Comparison of ENCODE assay signal across 9 mouse cellular contexts in the genomic region with DNA sequence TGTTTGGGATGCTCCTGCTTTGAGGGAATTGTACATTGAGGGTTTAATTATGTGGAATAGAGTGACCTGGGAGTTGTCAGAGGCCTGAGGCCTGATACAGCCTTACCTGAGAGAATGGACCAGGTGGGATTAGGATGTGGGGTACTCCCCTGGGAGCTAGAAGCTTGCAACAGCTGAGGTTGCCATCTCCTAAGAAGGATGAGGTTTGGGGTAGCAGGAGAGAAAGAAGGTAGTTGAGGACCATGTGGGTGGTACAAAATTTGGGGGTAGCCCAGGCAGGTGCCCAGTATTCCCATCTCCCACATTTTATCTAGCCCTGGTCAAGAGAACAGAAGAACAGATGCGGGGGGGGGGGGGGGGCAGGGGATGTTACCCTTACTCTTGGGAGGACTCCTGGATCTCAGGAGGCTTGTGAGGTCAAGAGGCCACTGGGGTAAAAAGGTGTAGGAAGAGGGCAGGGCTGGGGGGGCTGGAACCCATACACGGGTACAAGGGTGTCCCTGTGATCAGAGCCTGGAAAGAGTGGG. TPM values are rescaled to one million over a fixed set of nuclear protein-coding genes. Genes with fewer than 3 reads are reported as not detected.
A peak's percentile ranks its signal among the peaks of the same experiment; 100 is the strongest.
DNase-seq lines count a peak whose midpoint lies in the region; ATAC-seq and TF ChIP-seq lines count a peak whose summit lies in the region.
"Had no signal": no experiment of that assay in that cellular context is flagged by ENCODE, and none has a peak within 500 bp of the region (broad histone marks: within the 10 kb centered on the region; RNA-seq: fewer than 3 reads in every experiment).

No protein-coding gene starts in this region.

- no peak for TF ChIP-seq CTCF in cerebellum, adult 2 months (IDR thresholded peaks at IDR 0.05; ENCODE audit: borderline replicate concordance, insufficient read depth, low read depth, low read length)

- no peaks in the 10 kb centered on the region for H3K27me3 ChIP-seq in cerebellum, adult 2 months (ENCODE audit: control insufficient read depth, insufficient read depth, low read length)
- H3K27me3 ChIP-seq in lung, embryonic 15.5 days: 0 out of 2 replicates have a peak, but pooled peaks cover 6% of the 10 kb centered on the region
- H3K27me3 ChIP-seq in limb, embryonic 10.5 days (ENCODE audit: low read depth, poor library complexity, severe bottlenecking): no peaks in the 10 kb centered on the region
- H3K27me3 ChIP-seq in stomach, embryonic 15.5 days (replicated peaks): no peaks in the 10 kb centered on the region

- no peak for TF ChIP-seq POLR2A in cerebellum, adult 2 months (IDR thresholded peaks at IDR 0.05; ENCODE audit: borderline replicate concordance, insufficient read depth, low read length)

- peak overlapping the region; percentile 34; the same call in 1 of the 2 replicates for H3K27ac ChIP-seq in cerebellum, adult 2 months (ENCODE audit: insufficient read depth, low read length)
- peak overlapping the region; percentile 72; the same call in 1 of the 2 replicates for H3K27ac ChIP-seq in lung, embryonic 15.5 days
- peak overlapping the region; percentile 96 for H3K27ac ChIP-seq in limb, embryonic 10.5 days
- peak overlapping the region; percentile 70 for H3K27ac ChIP-seq in stomach, embryonic 15.5 days

- peak overlapping the region; percentile 98 for H3K4me3 ChIP-seq in cerebellum, adult 2 months (replicated peaks; ENCODE audit: insufficient read depth, low read depth, low read length)
- H3K4me3 ChIP-seq in lung, embryonic 15.5 days: peak overlapping the region; percentile 60
- peak overlapping the region; percentile 81 for H3K4me3 ChIP-seq in limb, embryonic 10.5 days
- peak overlapping the region; percentile 61 for H3K4me3 ChIP-seq in stomach, embryonic 15.5 days (replicated peaks)

- H3K4me2 ChIP-seq in lung, embryonic 15.5 days: peak overlapping the region; percentile 76
- H3K4me2 ChIP-seq in stomach, embryonic 15.5 days: peak overlapping the region; percentile 76

- H3K36me3 ChIP-seq in lung, embryonic 15.5 days: no peaks in the 10 kb centered on the region
- H3K36me3 ChIP-seq in limb, embryonic 10.5 days: no peaks in the 10 kb centered on the region
- no peaks in the 10 kb centered on the region for H3K36me3 ChIP-seq in stomach, embryonic 15.5 days

- H3K9ac ChIP-seq in lung, embryonic 15.5 days: 0 out of 2 replicates have a peak overlapping the region, but pooled peaks have one; percentile 77
- H3K9ac ChIP-seq in stomach, embryonic 15.5 days: 0 out of 2 replicates have a peak overlapping the region, but pooled peaks have one; percentile 76

- WGBS in cerebellum, adult 2 months: 15% methylated on average over 2 of the region's 2 CpGs
- 20% methylated on average over 2 of the region's 2 CpGs for WGBS in lung, embryonic 15.5 days
- WGBS in limb, embryonic 10.5 days: 19% methylated on average over 2 of the region's 2 CpGs
- WGBS in stomach, embryonic 15.5 days: 19% methylated on average over 2 of the region's 2 CpGs

- H3K4me1 ChIP-seq in cerebellum, adult 2 months (ENCODE audit: control insufficient read depth, insufficient read depth, low read length): peaks cover 13% of the 10 kb centered on the region
- H3K4me1 ChIP-seq in lung, embryonic 15.5 days: peaks cover 69% of the 10 kb centered on the region
- peaks cover 90% of the 10 kb centered on the region for H3K4me1 ChIP-seq in limb, embryonic 10.5 days
- peaks cover 32% of the 10 kb centered on the region for H3K4me1 ChIP-seq in stomach, embryonic 15.5 days

- ATAC-seq in lung, embryonic 15.5 days (ENCODE audit: borderline replicate concordance, extremely low read depth, low FRiP score, low TSS enrichment): no peak
- ATAC-seq in stomach, embryonic 15.5 days (ENCODE audit: insufficient read depth, low FRiP score, low read depth): no peak

- DNase-seq in cerebellum, adult 2 months: no peak
- DNase-seq in cerebellum, adult 11-12 months: no peak
- no peak for DNase-seq in lung, adult 18-20 months
- DNase-seq in limb, embryonic 10.5 days (ENCODE audit: low spot score): no peak
- DNase-seq in cerebellum, adult 11 months: no peak
- DNase-seq in adrenal gland, postnatal 25 days: no peak
- DNase-seq: embryo, embryonic 11 days had no signal

- H3K9me3 ChIP-seq in lung, embryonic 15.5 days: no peaks in the 10 kb centered on the region
- H3K9me3 ChIP-seq in limb, embryonic 10.5 days (replicated peaks): no peaks in the 10 kb centered on the region
- H3K9me3 ChIP-seq in stomach, embryonic 15.5 days: no peaks in the 10 kb centered on the region

RNA-seq across cellular contexts. Expression of a gene that starts 2.8 kb away (rescaled TPM):
- 352 and 374 TPM in 2 replicates for polyA plus RNA-seq in cerebellum, adult 2 months (2012; rRNA removed)
- polyA plus RNA-seq in lung, embryonic 15.5 days (2015; fragmentation: Nextera tagmentation; extraction: Ambion mirVana): 5.6 and 5.9 TPM in 2 replicates
- polyA plus RNA-seq in limb, embryonic 10.5 days (2016; fragmentation: Nextera tagmentation; extraction: Ambion mirVana): 8.8 and 12.9 TPM in 2 replicates
- 8.2 and 9.7 TPM in 2 replicates for polyA plus RNA-seq in stomach, embryonic 15.5 days (2015; fragmentation: Nextera tagmentation; extraction: Ambion mirVana)
- total RNA-seq in adrenal gland, postnatal 25 days (2021): 30.7 and 31.0 TPM in 2 replicates

RNA-seq across cellular contexts. Expression of a gene that starts 4.3 kb away (rescaled TPM):
- polyA plus RNA-seq in cerebellum, adult 2 months (2012; rRNA removed): 104 and 112 TPM in 2 replicates
- polyA plus RNA-seq in lung, embryonic 15.5 days (2015; fragmentation: Nextera tagmentation; extraction: Ambion mirVana): 73.9 and 81.3 TPM in 2 replicates
- 36.4 and 52.1 TPM in 2 replicates for polyA plus RNA-seq in limb, embryonic 10.5 days (2016; fragmentation: Nextera tagmentation; extraction: Ambion mirVana)
- polyA plus RNA-seq in stomach, embryonic 15.5 days (2015; fragmentation: Nextera tagmentation; extraction: Ambion mirVana): 84.8 and 95.4 TPM in 2 replicates
- 391 and 422 TPM in 2 replicates for total RNA-seq in adrenal gland, postnatal 25 days (2021)

RNA-seq across cellular contexts. Expression of a gene that starts 19.2 kb away (rescaled TPM):
- 27.2 and 28.9 TPM in 2 replicates for polyA plus RNA-seq in cerebellum, adult 2 months (2012; rRNA removed)
- polyA plus RNA-seq in lung, embryonic 15.5 days (2015; fragmentation: Nextera tagmentation; extraction: Ambion mirVana): 34.7 and 40.3 TPM in 2 replicates
- 65.2 and 70.6 TPM in 2 replicates for polyA plus RNA-seq in limb, embryonic 10.5 days (2016; fragmentation: Nextera tagmentation; extraction: Ambion mirVana)
- 31.9 and 33.9 TPM in 2 replicates for polyA plus RNA-seq in stomach, embryonic 15.5 days (2015; fragmentation: Nextera tagmentation; extraction: Ambion mirVana)
- total RNA-seq in adrenal gland, postnatal 25 days (2021): 19.6 and 22.3 TPM in 2 replicates

RNA-seq across cellular contexts. Expression of a gene that starts 24.0 kb away (rescaled TPM):
- 41.8 and 44.4 TPM in 2 replicates for polyA plus RNA-seq in cerebellum, adult 2 months (2012; rRNA removed)
- polyA plus RNA-seq in lung, embryonic 15.5 days (2015; fragmentation: Nextera tagmentation; extraction: Ambion mirVana): 75.0 and 78.2 TPM in 2 replicates
- 101 and 106 TPM in 2 replicates for polyA plus RNA-seq in limb, embryonic 10.5 days (2016; fragmentation: Nextera tagmentation; extraction: Ambion mirVana)
- 59.4 and 61.8 TPM in 2 replicates for polyA plus RNA-seq in stomach, embryonic 15.5 days (2015; fragmentation: Nextera tagmentation; extraction: Ambion mirVana)
- 55.7 and 64.6 TPM in 2 replicates for total RNA-seq in adrenal gland, postnatal 25 days (2021)

RNA-seq across cellular contexts. Expression of a gene that starts 28.6 kb away (rescaled TPM):
- 344 and 366 TPM in 2 replicates for polyA plus RNA-seq in cerebellum, adult 2 months (2012; rRNA removed)
- 453 and 455 TPM in 2 replicates for polyA plus RNA-seq in lung, embryonic 15.5 days (2015; fragmentation: Nextera tagmentation; extraction: Ambion mirVana)
- 280 and 332 TPM in 2 replicates for polyA plus RNA-seq in limb, embryonic 10.5 days (2016; fragmentation: Nextera tagmentation; extraction: Ambion mirVana)
- 459 and 473 TPM in 2 replicates for polyA plus RNA-seq in stomach, embryonic 15.5 days (2015; fragmentation: Nextera tagmentation; extraction: Ambion mirVana)
- 406 and 407 TPM in 2 replicates for total RNA-seq in adrenal gland, postnatal 25 days (2021)

Comparison
In these comparisons a context has a peak if more than half of its experiments do, and no peak if none do; other contexts are left out.
1. H3K27ac ChIP-seq: peak in every context shown above with its lines; median percentile 96 in limb, embryonic 10.5 days; 72 in lung, embryonic 15.5 days; 70 in stomach, embryonic 15.5 days; 34 in cerebellum, adult 2 months.
2. RNA of a gene that starts 2.8 kb away (polyA plus RNA-seq): 352 to 374 TPM in cerebellum, adult 2 months; 8.8 to 12.9 TPM in limb, embryonic 10.5 days, 8.2 to 9.7 TPM in stomach, embryonic 15.5 days and 5.6 to 5.9 TPM in lung, embryonic 15.5 days; every median in the first group is over 10 times any median in the second.
3. Peak in every context shown above with its lines, with median percentiles within 50 percentile points of each other: H3K4me3 ChIP-seq.